Mouse (Mus musculus) CD4-positive naive resting alpha-beta T cell, adult 57 days (primary cell): ENCODE measurements around the gene Depp1. TPM values are rescaled to one million over a fixed set of nuclear protein-coding genes. Genes with fewer than 3 reads are reported as not detected.

Source experiments
- total RNA-seq: library from RNA; stranded (reverse); gene quantifications from one replicate; pipeline ENCODE4 v1.2.4, GENCODE M21; 2023

The Depp1 gene
- total RNA-seq = not detected

DNA sequence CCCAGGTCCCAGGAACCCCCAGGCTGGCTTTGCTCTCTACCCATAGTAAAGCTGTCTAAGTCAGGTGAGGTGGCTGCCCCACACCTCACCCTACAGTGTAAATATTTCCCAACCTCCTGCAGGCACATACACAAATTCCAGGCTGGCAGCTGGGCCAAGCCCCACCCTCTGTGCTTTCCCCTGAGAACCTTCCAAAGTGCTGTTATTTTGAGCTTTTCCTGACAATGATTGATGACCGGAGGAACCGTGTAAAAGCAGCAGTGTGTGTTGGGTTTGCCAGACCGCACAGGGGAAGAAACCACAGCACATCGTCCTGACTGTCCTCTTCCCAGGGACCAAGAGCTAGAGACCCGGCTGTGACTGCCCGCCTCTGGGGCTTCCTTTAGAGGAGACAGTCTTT lies at the start of gene Depp1:
Gene Depp1 (plus strand): TSS at position 204 of the 400 bp plus-strand sequence.

DNA sequence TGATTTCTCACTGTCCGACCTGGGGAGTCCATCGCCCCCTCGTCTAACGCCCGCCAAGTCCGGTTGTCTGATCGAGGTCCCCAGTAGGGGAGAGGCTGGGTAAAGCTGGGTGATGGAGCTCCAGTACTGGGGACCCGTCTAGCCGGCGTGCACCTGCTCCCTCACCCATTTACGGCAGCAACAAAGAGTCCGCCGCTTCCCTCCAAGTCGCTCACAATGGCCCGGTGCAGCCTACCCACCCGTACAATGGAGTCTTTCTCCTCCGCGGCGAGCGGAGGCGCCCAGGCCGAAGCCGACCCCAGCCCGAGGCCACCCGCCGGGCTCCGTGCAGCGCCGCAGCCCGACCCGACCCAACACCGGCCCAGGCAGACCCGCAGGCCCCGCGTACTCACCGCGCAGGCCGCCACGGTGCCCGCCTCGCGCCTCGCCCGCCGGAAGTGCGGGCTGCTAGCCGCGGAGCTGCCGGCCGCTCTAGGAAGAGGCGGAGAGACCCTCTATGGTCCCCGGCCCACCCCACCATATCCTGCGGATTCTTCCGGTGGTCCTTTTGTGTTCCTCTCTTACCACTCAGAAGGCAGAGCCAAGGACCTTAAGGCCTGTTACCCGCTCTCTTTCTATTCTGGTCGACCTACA lies 21.8 kb upstream of the Depp1 start, which contains the start of gene Zfp422:
Gene Zfp422 (minus strand): TSS at position 461 of the 633 bp plus-strand sequence.

DNA sequence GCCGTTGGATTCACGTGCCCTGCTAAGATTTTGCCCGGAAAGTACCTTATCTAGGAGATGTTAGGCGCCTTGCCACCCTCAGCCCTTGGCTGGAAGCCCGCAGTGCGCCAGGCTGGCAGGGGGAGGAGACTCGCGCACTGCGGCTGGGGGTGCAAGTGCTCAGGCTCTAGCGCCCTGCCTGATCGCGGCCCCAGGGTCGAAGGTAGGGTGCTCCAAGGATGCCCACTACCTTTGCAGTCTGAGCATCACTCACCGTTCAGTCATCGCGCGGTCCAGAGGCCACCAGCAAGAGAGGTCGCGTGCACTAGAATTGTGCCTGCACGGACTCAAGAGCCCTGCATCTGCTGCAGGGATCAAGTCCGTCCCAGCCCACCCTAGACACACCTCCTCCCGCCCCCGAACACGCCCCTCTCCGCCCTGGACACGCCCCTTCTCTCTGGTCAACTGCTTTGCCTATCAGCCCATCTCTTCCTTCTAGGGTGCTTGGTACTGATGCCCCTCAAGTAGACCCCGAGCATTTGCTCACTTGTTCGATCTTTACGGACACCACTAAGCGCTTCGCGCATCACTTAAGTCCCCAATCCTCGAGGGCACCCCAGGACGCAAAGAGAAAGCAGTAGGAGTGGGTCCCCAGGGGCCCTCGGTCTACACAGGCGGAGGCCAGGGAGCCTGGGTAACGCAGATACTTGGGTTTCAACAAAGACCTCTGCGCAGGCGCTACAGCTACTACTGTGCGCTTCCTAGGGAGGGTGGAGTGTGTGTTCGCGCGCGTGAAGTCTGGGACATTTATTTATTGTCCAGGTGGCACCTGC lies 23.3 kb downstream of the Depp1 start, which contains the start of gene Rassf4:
Gene Rassf4 (minus strand): TSS at position 482 of the 812 bp plus-strand sequence.

Other genes with a start within 250 kb of the Depp1 start
- gene Alox5, start 189.4 kb upstream of the Depp1 start, total RNA-seq = 0.50 TPM
- gene Olfr211, start 161.5 kb upstream of the Depp1 start, total RNA-seq = not detected
- gene Olfr212, start 144.1 kb upstream of the Depp1 start, total RNA-seq = not detected
- not detected for gene Olfr213, start 112.2 kb upstream of the Depp1 start, total RNA-seq
- gene Gm5580, start 99.5 kb upstream of the Depp1 start, total RNA-seq = 3.4 TPM
- not detected for gene Olfr214, start 96.4 kb upstream of the Depp1 start, total RNA-seq
- gene Olfr215, start 66.4 kb upstream of the Depp1 start, total RNA-seq = not detected
- 17.9 TPM for gene Zfp422, start 21.6 kb upstream of the Depp1 start, total RNA-seq
- gene Rassf4, start 23.3 kb downstream of the Depp1 start, total RNA-seq = 3.3 TPM
- gene Tmem72, start 66.3 kb downstream of the Depp1 start, total RNA-seq = 0.18 TPM